Mouse (Mus musculus): ENCODE results near the gene CK137956. TPM values are rescaled to one million over a fixed set of nuclear protein-coding genes. Genes with fewer than 3 reads are reported as not detected.

Gene CK137956
- polyA plus RNA-seq, 1 experiment from 2014 or later = 1.5 TPM

GRCm38 (mm10) chr4:127987270-127987669, 16.5 kb upstream of the CK137956 start:
- 0 out of 2 replicates have a peak, but pooled peaks cover 3% of the 10 kb centered on the region for H3K27me3 ChIP-seq (replicated peaks; ENCODE audit: control insufficient read depth, insufficient read depth, low read length)
- 4% methylated on average over 10 of the region's 10 CpGs for WGBS
- H3K9ac ChIP-seq (ENCODE audit: low read depth, low read length) = peak overlapping the region; percentile 88
- H3K4me3 ChIP-seq (ENCODE audit: low read length) = peak overlapping the region; percentile 79
- no peaks in the 10 kb centered on the region for H3K36me3 ChIP-seq (ENCODE audit: control insufficient read depth, insufficient read depth, low read length)
- no peaks in the 10 kb centered on the region for H3K9me3 ChIP-seq (ENCODE audit: control insufficient read depth, low read length)
- H3K4me1 ChIP-seq (ENCODE audit: control insufficient read depth, insufficient read depth, low read depth, low read length) = peaks cover 31% of the 10 kb centered on the region
- H3K4me2 ChIP-seq (ENCODE audit: low read length) = peak overlapping the region; percentile 80
- H3K27ac ChIP-seq (ENCODE audit: low read depth, low read length) = peak overlapping the region; percentile 90
- ATAC-seq = no peak

- Histone ChIP-seq H3K4me3 (ENCODE audit: low read length) (peak overlapping the region; percentile 79), H3K27ac (ENCODE audit: low read depth, low read length) (peak overlapping the region; percentile 90), H3K4me1 (ENCODE audit: control insufficient read depth, insufficient read depth, low read depth, low read length) (peaks cover 31% of the 10 kb centered on the region), H3K9me3 (ENCODE audit: control insufficient read depth, low read length) (no peaks in the 10 kb centered on the region), H3K9ac (ENCODE audit: low read depth, low read length) (peak overlapping the region; percentile 88), H3K36me3 (ENCODE audit: control insufficient read depth, insufficient read depth, low read length) (no peaks in the 10 kb centered on the region), H3K4me2 (ENCODE audit: low read length) (peak overlapping the region; percentile 80), H3K27me3 (replicated peaks; ENCODE audit: control insufficient read depth, insufficient read depth, low read length) (0 out of 2 replicates have a peak, but pooled peaks cover 3% of the 10 kb centered on the region)
- 0 out of 2 replicates have a peak, but pooled peaks have one; percentile 22 for ATAC-seq
- 3% methylated on average over 25 of the region's 25 CpGs for WGBS
These were observed 15.8 kb upstream of the CK137956 start for GRCm38 (mm10) chr4:127986491-127987075.

- H3K36me3 ChIP-seq (ENCODE audit: control insufficient read depth, insufficient read depth, low read length) = no peaks in the 10 kb centered on the region
- no peaks in the 10 kb centered on the region for H3K9me3 ChIP-seq (ENCODE audit: control insufficient read depth, low read length)
- 0 out of 2 replicates have a peak, but pooled peaks cover 3% of the 10 kb centered on the region for H3K27me3 ChIP-seq (replicated peaks; ENCODE audit: control insufficient read depth, insufficient read depth, low read length)
- peak overlapping the region; percentile 88 for H3K9ac ChIP-seq (ENCODE audit: low read depth, low read length)
- H3K27ac ChIP-seq (ENCODE audit: low read depth, low read length) = peak overlapping the region; percentile 90
- peak overlapping the region; percentile 79 for H3K4me3 ChIP-seq (ENCODE audit: low read length)
- ATAC-seq = peak; percentile 88
- H3K4me2 ChIP-seq (ENCODE audit: low read length) = peak overlapping the region; percentile 80
- peaks cover 31% of the 10 kb centered on the region for H3K4me1 ChIP-seq (ENCODE audit: control insufficient read depth, insufficient read depth, low read depth, low read length)
- WGBS = 15% methylated on average over 10 of the region's 10 CpGs
These were observed 15.1 kb upstream of the CK137956 start for GRCm38 (mm10) chr4:127985874-127986273.

- ATAC-seq = no peak
- Histone ChIP-seq H3K9me3 (ENCODE audit: control insufficient read depth, low read length) (no peaks in the 10 kb centered on the region), H3K4me1 (ENCODE audit: control insufficient read depth, insufficient read depth, low read depth, low read length) (peaks cover 23% of the 10 kb centered on the region), H3K27ac (ENCODE audit: low read depth, low read length) (no peak overlapping the region), H3K4me3 (ENCODE audit: low read length) (no peak overlapping the region), H3K4me2 (ENCODE audit: low read length) (no peak overlapping the region), H3K9ac (ENCODE audit: low read depth, low read length) (no peak overlapping the region), H3K27me3 (replicated peaks; ENCODE audit: control insufficient read depth, insufficient read depth, low read length) (0 out of 2 replicates have a peak, but pooled peaks cover 6% of the 10 kb centered on the region), H3K36me3 (ENCODE audit: control insufficient read depth, insufficient read depth, low read length) (no peaks in the 10 kb centered on the region)
- WGBS = 93% methylated on average over 2 of the region's 2 CpGs
These were observed 13.7 kb upstream of the CK137956 start for GRCm38 (mm10) chr4:127984426-127984825.

- Histone ChIP-seq H3K9ac (ENCODE audit: low read depth, low read length) (no peak overlapping the region), H3K27ac (ENCODE audit: low read depth, low read length) (no peak overlapping the region), H3K9me3 (ENCODE audit: control insufficient read depth, low read length) (no peaks in the 10 kb centered on the region), H3K36me3 (ENCODE audit: control insufficient read depth, insufficient read depth, low read length) (no peaks in the 10 kb centered on the region), H3K27me3 (replicated peaks; ENCODE audit: control insufficient read depth, insufficient read depth, low read length) (0 out of 2 replicates have a peak, but pooled peaks cover 3% of the 10 kb centered on the region), H3K4me2 (ENCODE audit: low read length) (no peak overlapping the region), H3K4me3 (ENCODE audit: low read length) (no peak overlapping the region), H3K4me1 (ENCODE audit: control insufficient read depth, insufficient read depth, low read depth, low read length) (peaks cover 9% of the 10 kb centered on the region)
- ATAC-seq = no peak
- 36% methylated on average over 6 of the region's 6 CpGs for WGBS
These were observed 10.4 kb upstream of the CK137956 start for GRCm38 (mm10) chr4:127981125-127981524.

GRCm38 (mm10) chr4:127972976-127973375, 2.2 kb upstream of the CK137956 start:
- peaks cover 6% of the 10 kb centered on the region; the same call in 1 of the 2 replicates for H3K4me1 ChIP-seq (ENCODE audit: control insufficient read depth, insufficient read depth, low read depth, low read length)
- H3K4me3 ChIP-seq (ENCODE audit: low read length) = no peak overlapping the region
- H3K9me3 ChIP-seq (ENCODE audit: control insufficient read depth, low read length) = no peaks in the 10 kb centered on the region
- H3K27ac ChIP-seq (ENCODE audit: low read depth, low read length) = no peak overlapping the region
- no peak overlapping the region for H3K9ac ChIP-seq (ENCODE audit: low read depth, low read length)
- peaks cover 4% of the 10 kb centered on the region; the same call in 1 of the 2 replicates for H3K27me3 ChIP-seq (replicated peaks; ENCODE audit: control insufficient read depth, insufficient read depth, low read length)
- WGBS = 77% methylated on average over 3 of the region's 3 CpGs
- H3K36me3 ChIP-seq (ENCODE audit: control insufficient read depth, insufficient read depth, low read length) = no peaks in the 10 kb centered on the region
- no peak overlapping the region for H3K4me2 ChIP-seq (ENCODE audit: low read length)
- no peak for ATAC-seq

- 10% methylated on average over 7 of the region's 7 CpGs for WGBS
- Histone ChIP-seq H3K36me3 (ENCODE audit: control insufficient read depth, insufficient read depth, low read length) (no peaks in the 10 kb centered on the region), H3K4me3 (ENCODE audit: low read length) (no peak overlapping the region), H3K4me1 (ENCODE audit: control insufficient read depth, insufficient read depth, low read depth, low read length) (peaks cover 6% of the 10 kb centered on the region; the same call in 1 of the 2 replicates), H3K9me3 (ENCODE audit: control insufficient read depth, low read length) (no peaks in the 10 kb centered on the region), H3K27me3 (replicated peaks; ENCODE audit: control insufficient read depth, insufficient read depth, low read length) (peaks cover 4% of the 10 kb centered on the region; the same call in 1 of the 2 replicates), H3K9ac (ENCODE audit: low read depth, low read length) (no peak overlapping the region), H3K4me2 (ENCODE audit: low read length) (no peak overlapping the region), H3K27ac (ENCODE audit: low read depth, low read length) (no peak overlapping the region)
- ATAC-seq = no peak
These were observed 731 bp downstream of the CK137956 start for GRCm38 (mm10) chr4:127970018-127970421.

- ATAC-seq = no peak
- 25% methylated on average over 7 of the region's 7 CpGs for WGBS
These were observed 1.6 kb downstream of the CK137956 start for GRCm38 (mm10) chr4:127969101-127969500.

GRCm38 (mm10) chr4:127953006-127953710, 17.6 kb downstream of the CK137956 start:
- Histone ChIP-seq H3K27ac (ENCODE audit: low read depth, low read length) (no peak overlapping the region), H3K4me1 (ENCODE audit: control insufficient read depth, insufficient read depth, low read depth, low read length) (no peaks in the 10 kb centered on the region), H3K9me3 (ENCODE audit: control insufficient read depth, low read length) (no peaks in the 10 kb centered on the region), H3K4me3 (ENCODE audit: low read length) (no peak overlapping the region), H3K4me2 (ENCODE audit: low read length) (no peak overlapping the region), H3K9ac (ENCODE audit: low read depth, low read length) (no peak overlapping the region), H3K27me3 (replicated peaks; ENCODE audit: control insufficient read depth, insufficient read depth, low read length) (no peaks in the 10 kb centered on the region), H3K36me3 (ENCODE audit: control insufficient read depth, insufficient read depth, low read length) (no peaks in the 10 kb centered on the region)
- WGBS = 49% methylated on average over 10 of the region's 10 CpGs
- no peak for ATAC-seq

More at GRCm38 (mm10) chr4:127969101-127969500, 1.6 kb downstream of the CK137956 start:
- no peak overlapping the region for H3K27ac ChIP-seq (ENCODE audit: low read depth, low read length)
- H3K27me3 ChIP-seq (replicated peaks; ENCODE audit: control insufficient read depth, insufficient read depth, low read length) = peaks cover 4% of the 10 kb centered on the region; the same call in 1 of the 2 replicates
- no peaks in the 10 kb centered on the region for H3K36me3 ChIP-seq (ENCODE audit: control insufficient read depth, insufficient read depth, low read length)
- no peaks in the 10 kb centered on the region for H3K9me3 ChIP-seq (ENCODE audit: control insufficient read depth, low read length)
- H3K4me3 ChIP-seq (ENCODE audit: low read length) = no peak overlapping the region
- peaks cover 6% of the 10 kb centered on the region; the same call in 1 of the 2 replicates for H3K4me1 ChIP-seq (ENCODE audit: control insufficient read depth, insufficient read depth, low read depth, low read length)
- no peak overlapping the region for H3K4me2 ChIP-seq (ENCODE audit: low read length)
- no peak overlapping the region for H3K9ac ChIP-seq (ENCODE audit: low read depth, low read length)

All from hindbrain, embryonic 16.5 days (tissue).